Mouse (Mus musculus) spleen, adult 2 months (tissue): ENCODE results near the gene Noa1. TPM values are rescaled to one million over a fixed set of nuclear protein-coding genes. Genes with fewer than 3 reads are reported as not detected.

Experiments
- DNase-seq, 2 experiments: peaks; one replicate each; pipeline versions ENCODE4 v3.0.0 to v3.0.0-alpha.2; 2012 to 2021; ENCODE audit warnings: low spot score in 2 of 2, low read depth in 1 of 2
- H3K27ac ChIP-seq: fragments of 200-500 bp; 2 replicates; pipeline ENCODE4 v1.5.1; 2012; ENCODE audit warnings: low read length, inconsistent platforms; ENCODE audit not compliant: insufficient read depth
- H3K27me3 ChIP-seq: fragments of 200-500 bp; 2 replicates; pipeline ENCODE4 v1.6.1; 2012; ENCODE audit warnings: mild to moderate bottlenecking, moderate library complexity, low read length, inconsistent platforms; ENCODE audit not compliant: control insufficient read depth, insufficient read depth
- H3K36me3 ChIP-seq: fragments of 200-500 bp; 2 replicates; pipeline ENCODE4 v1.6.1; 2012; ENCODE audit warnings: mild to moderate bottlenecking, low read length, inconsistent platforms; ENCODE audit not compliant: control insufficient read depth, insufficient read depth
- H3K4me1 ChIP-seq: fragments of 200-500 bp; 2 replicates; pipeline ENCODE4 v1.6.1; 2011; ENCODE audit warnings: inconsistent platforms; ENCODE audit not compliant: control insufficient read depth, insufficient read depth, insufficient read length
- H3K4me3 ChIP-seq: fragments of 200-500 bp; 2 replicates; pipeline ENCODE4 v1.5.1; 2011; ENCODE audit warnings: mild to moderate bottlenecking, inconsistent platforms; ENCODE audit not compliant: insufficient read depth, insufficient read length; ENCODE audit errors: extremely low read depth
- CTCF ChIP-seq: fragments of 200-500 bp; IDR thresholded peaks from 2 replicates; pipeline ENCODE4 v1.5.1; 2011; ENCODE audit warnings: mild to moderate bottlenecking, inconsistent platforms; ENCODE audit not compliant: insufficient read depth, insufficient read length, insufficient replicate concordance; ENCODE audit errors: extremely low read depth
- POLR2A ChIP-seq: fragments of 200-500 bp; IDR thresholded peaks from 2 replicates; pipeline ENCODE4 v1.6.1; 2011; ENCODE audit warnings: low read depth, low read length, inconsistent platforms
- WGBS: fragments of 180-500 bp; shearing (Covaris S2); methylation state at CpG from one replicate; pipeline ENCODE4 v1.1.7; 2018; 5-methylcytosine and 5-hydroxymethylcytosine counted together
- polyA plus RNA-seq: library from polyadenylated mRNA; depleted of rRNA; stranded (reverse); fragments of >200 nt; gene quantifications from 2 replicates; pipeline ENCODE4 v1.2.3, GENCODE M21; 2012; rRNA removed

Noa1 gene
- 14.1 and 19.8 TPM in 2 replicates for polyA plus RNA-seq

GRCm38 (mm10) chr5:77309924-77310772 is at the start of gene Noa1, which contains the start of gene Polr2b:
TSS of gene Noa1 (minus strand) at chr5:77310084.
TSS of gene Polr2b (plus strand) at chr5:77310147.
- H3K36me3 ChIP-seq, result peaks cover 17% of the 10 kb centered on the region
- peak within 1 kb of the TSS; percentile 94 for H3K4me3 ChIP-seq
- TF ChIP-seq CTCF (no peak), POLR2A (peak; percentile 82)
- H3K27me3 ChIP-seq, result no peaks in the 10 kb centered on the region
- under 1% methylated on average over 85 of the region's 85 CpGs for WGBS
- DNase-seq, result peak; percentile 97
- peak within 1 kb of the TSS; percentile 79 for H3K27ac ChIP-seq
- peaks cover 14% of the 10 kb centered on the region; the same call in 1 of the 2 replicates for H3K4me1 ChIP-seq

GRCm38 (mm10) chr5:77358347-77358746 is 48.5 kb upstream of the Noa1 start:
- Histone ChIP-seq H3K4me3 (peak overlapping the region; percentile 7; the same call in 1 of the 2 replicates), H3K4me1 (peaks cover 3% of the 10 kb centered on the region; the same call in 1 of the 2 replicates), H3K36me3 (no peaks in the 10 kb centered on the region), H3K27ac (peak overlapping the region; percentile 11), H3K27me3 (no peaks in the 10 kb centered on the region)
- no peak for DNase-seq
- TF ChIP-seq CTCF (no peak), POLR2A (no peak)
- WGBS, result 13% methylated on average over 10 of the region's 10 CpGs

DNA sequence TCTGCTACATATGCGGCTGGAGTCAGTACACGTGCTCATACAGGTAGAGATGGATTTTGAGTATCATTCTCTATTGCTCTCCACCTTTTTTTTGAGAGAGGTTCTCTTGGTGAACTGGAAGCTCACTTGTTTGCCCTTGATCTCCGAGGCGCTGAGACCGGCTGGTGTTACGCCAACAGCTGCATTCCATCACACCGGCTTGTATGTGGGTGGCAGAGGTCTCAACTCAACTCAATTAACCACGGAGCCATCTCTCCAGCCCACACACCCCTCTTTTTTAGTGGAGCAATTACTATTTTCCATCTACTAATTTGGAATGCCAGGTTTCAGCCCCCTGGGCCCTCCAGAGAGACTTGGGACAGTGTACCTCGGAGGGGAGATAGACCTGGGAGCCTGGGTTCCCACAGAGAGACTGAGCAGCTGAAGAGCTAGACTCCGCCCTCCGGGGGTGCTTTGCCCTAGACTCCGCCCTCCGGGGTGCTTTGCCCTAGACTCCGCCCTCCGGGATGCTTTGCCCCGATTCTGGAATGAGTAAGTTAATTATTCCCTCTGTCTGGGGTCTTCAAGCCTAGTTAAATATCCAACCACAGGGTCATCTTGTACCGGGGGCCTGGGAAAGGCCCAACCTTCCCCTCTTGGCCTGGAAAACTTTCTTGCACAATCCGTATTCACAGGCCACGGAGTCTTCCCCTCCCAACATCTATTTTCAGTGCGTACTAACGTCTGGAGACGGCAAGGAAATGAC is 47.7 kb upstream of the Noa1 start:
- H3K27me3 ChIP-seq, result no peaks in the 10 kb centered on the region
- no peaks in the 10 kb centered on the region for H3K36me3 ChIP-seq
- peak overlapping the region; percentile 34; the same call in 1 of the 2 replicates for H3K4me3 ChIP-seq
- peak overlapping the region; percentile 42 for H3K27ac ChIP-seq
- WGBS, result 27% methylated on average over 22 of the region's 22 CpGs
- peak in 1 of 2 experiments; percentile 48 for DNase-seq
- TF ChIP-seq CTCF, result no peak
- no peak for TF ChIP-seq POLR2A
- peaks cover 3% of the 10 kb centered on the region; the same call in 1 of the 2 replicates for H3K4me1 ChIP-seq

- WGBS, result 81% methylated on average over 19 of the region's 19 CpGs
- Histone ChIP-seq H3K4me3 (no peak overlapping the region), H3K36me3 (no peaks in the 10 kb centered on the region), H3K27me3 (no peaks in the 10 kb centered on the region), H3K4me1 (peaks cover 5% of the 10 kb centered on the region; the same call in 1 of the 2 replicates), H3K27ac (0 out of 2 replicates have a peak overlapping the region, but pooled peaks have one; percentile 55)
- TF ChIP-seq CTCF (no peak), POLR2A (no peak)
- no peak for DNase-seq
These were observed 45.7 kb upstream of the Noa1 start for GRCm38 (mm10) chr5:77355307-77356265.

- H3K36me3 ChIP-seq, result peaks cover 5% of the 10 kb centered on the region
- WGBS, result 5% methylated on average over 16 of the region's 16 CpGs
- H3K27me3 ChIP-seq, result no peaks in the 10 kb centered on the region
- peak; percentile 40 to 72 for DNase-seq
- peak overlapping the region; percentile 38; the same call in 1 of the 2 replicates for H3K4me3 ChIP-seq
- TF ChIP-seq CTCF (peak; percentile 98), POLR2A (no peak)
- peaks cover 5% of the 10 kb centered on the region; the same call in 1 of the 2 replicates for H3K4me1 ChIP-seq
- no peak overlapping the region for H3K27ac ChIP-seq
These were observed 44.5 kb upstream of the Noa1 start for GRCm38 (mm10) chr5:77354361-77354787.

GRCm38 (mm10) chr5:77351691-77352090 is 41.8 kb upstream of the Noa1 start:
- Histone ChIP-seq H3K36me3 (peaks cover 22% of the 10 kb centered on the region), H3K4me1 (peaks cover 2% of the 10 kb centered on the region; the same call in 1 of the 2 replicates), H3K27me3 (no peaks in the 10 kb centered on the region), H3K27ac (no peak overlapping the region), H3K4me3 (no peak overlapping the region)
- WGBS, result 80% methylated on average over 9 of the region's 9 CpGs
- no peak for DNase-seq
- no peak for TF ChIP-seq POLR2A
- no peak for TF ChIP-seq CTCF
